Comparison of ENCODE assay signal across 8 mouse cellular contexts in genomic region chr9:44604779-44605615, GRCm38 (mm10). TPM values are rescaled to one million over a fixed set of nuclear protein-coding genes. Genes with fewer than 3 reads are reported as not detected.
DNase-seq lines count a peak whose midpoint lies in the region; ATAC-seq and TF ChIP-seq lines count a peak whose summit lies in the region.

Ddx6 (plus strand) TSS chr9:44604892.

- WGBS in hindbrain, postnatal 0 days, result under 1% methylated on average over 59 of the region's 80 CpGs

- H3K36me3 ChIP-seq in hindbrain, postnatal 0 days (ENCODE audit: insufficient read depth, low read length), result no peaks in the 10 kb centered on the region

- intact Hi-C loops in left cerebral cortex, adult 2 months (cut with DNase I), result loop anchor here (2.0 kb wide), 1 partner anchor 94 kb away; no protein-coding TSS in a partner anchor

- peak within 1 kb of the TSS; percentile 94 for H3K4me3 ChIP-seq in hindbrain, postnatal 0 days (ENCODE audit: low read length)
- peak within 1 kb of the TSS; percentile 62 for H3K4me3 ChIP-seq in left cerebral cortex, adult 2 months

- ATAC-seq in activated CD4-positive, CD25-positive, alpha-beta regulatory T cell, adult 4 months, result peak; percentile 62
- peak; percentile 24; the same call in 1 of the 2 replicates for ATAC-seq in common myeloid progenitor, adult 5-6 weeks (replicated peaks; ENCODE audit: low read depth, poor library complexity, severe bottlenecking)
- peak; percentile 84 for ATAC-seq in hindbrain, postnatal 0 days
- peak; percentile 45 for ATAC-seq in megakaryocyte, adult 5-6 weeks (ENCODE audit: poor library complexity, severe bottlenecking)

- H3K9ac ChIP-seq in hindbrain, postnatal 0 days (replicated peaks; ENCODE audit: low read length), result peak within 1 kb of the TSS; percentile 100

- H3K9me3 ChIP-seq in hindbrain, postnatal 0 days (ENCODE audit: low read length), result no peaks in the 10 kb centered on the region

- 0 out of 2 replicates have a peak, but pooled peaks cover 5% of the 10 kb centered on the region for H3K4me1 ChIP-seq in hindbrain, postnatal 0 days (ENCODE audit: insufficient read depth, low read length)

- peak within 1 kb of the TSS; percentile 90 for H3K4me2 ChIP-seq in hindbrain, postnatal 0 days (ENCODE audit: low read depth, low read length)

- H3K27me3 ChIP-seq in hindbrain, postnatal 0 days (ENCODE audit: insufficient read depth, low read length), result no peaks in the 10 kb centered on the region

- peak; percentile 23 to 51 for DNase-seq in gastrocnemius, adult 8-10 months (ENCODE audit: low spot score in 2 of 2)
- DNase-seq in hindbrain, postnatal 0 days (ENCODE audit: low spot score), result peak; percentile 87
- peak; percentile 72 for DNase-seq in left cerebral cortex, adult 2 months (ENCODE audit: extremely low spot score in 1 of 2, low spot score in 2 of 2)
- peak; percentile 69 to 75 for DNase-seq in right cerebral cortex, adult 2 months (ENCODE audit: low spot score in 2 of 2)
- DNase-seq in urinary bladder, postnatal 14 days (ENCODE audit: low spot score), result peak; percentile 80

- H3K27ac ChIP-seq in hindbrain, postnatal 0 days, result peak within 1 kb of the TSS; percentile 100
- H3K27ac ChIP-seq in left cerebral cortex, adult 2 months, result peak within 1 kb of the TSS; percentile 99

- TF ChIP-seq CTCF in hindbrain, postnatal 0 days (IDR thresholded peaks at IDR 0.05; ENCODE audit: low read depth), result no peak
- no peak for TF ChIP-seq CTCF in left cerebral cortex, adult 2 months (IDR thresholded peaks at IDR 0.05)

RNA-seq across cellular contexts. Expression of gene Ddx6, which starts in this region (rescaled TPM):
- 10 to 100 TPM; 54.3 to 76.5 TPM for polyA plus RNA-seq in activated CD4-positive, CD25-positive, alpha-beta regulatory T cell, adult 4 months (2017; shearing (Covaris generic))
- total RNA-seq in common myeloid progenitor, adult 5-6 weeks (2017), result 101 and 143 TPM in 2 replicates
- total RNA-seq in gastrocnemius, adult 8-10 months (2022), result 10 to 100 TPM; 71.3 to 85.3 (median 74.4) TPM
- total RNA-seq in hindbrain, postnatal 0 days (2014; rRNA removed), result 52.9 and 56.2 TPM in 2 replicates
- polyA plus RNA-seq in hindbrain, postnatal 0 days (2015; fragmentation: Nextera tagmentation; extraction: Ambion mirVana), result 22.3 and 22.7 TPM in 2 replicates
- 100 to 1,000 TPM; 145 to 148 TPM for total RNA-seq in left cerebral cortex, adult 2 months (2021)
- 57.1 and 60.2 TPM in 2 replicates for total RNA-seq in megakaryocyte, adult 5-6 weeks (2015)
- total RNA-seq in megakaryocyte, adult 5-6 weeks (2017), result 71.2 and 88.8 TPM in 2 replicates

Comparison
In these comparisons a context has a peak if more than half of its experiments do, and no peak if none do; other contexts are left out.
1. Peak in every context shown above with its lines: DNase-seq, ATAC-seq, H3K4me3 ChIP-seq and H3K27ac ChIP-seq.
2. ATAC-seq: peak in every context shown above with its lines; median percentile 84 in hindbrain, postnatal 0 days; 62 in activated CD4-positive, CD25-positive, alpha-beta regulatory T cell, adult 4 months; 45 in megakaryocyte, adult 5-6 weeks; 24 in common myeloid progenitor, adult 5-6 weeks.
3. DNase-seq: peak in every context shown above with its lines; median percentile 87 in hindbrain, postnatal 0 days; 80 in urinary bladder, postnatal 14 days; 72 in left cerebral cortex, adult 2 months; 72 in right cerebral cortex, adult 2 months; 37 in gastrocnemius, adult 8-10 months.